Comparison of ENCODE assay signal across 12 mouse cellular contexts in the genomic region with DNA sequence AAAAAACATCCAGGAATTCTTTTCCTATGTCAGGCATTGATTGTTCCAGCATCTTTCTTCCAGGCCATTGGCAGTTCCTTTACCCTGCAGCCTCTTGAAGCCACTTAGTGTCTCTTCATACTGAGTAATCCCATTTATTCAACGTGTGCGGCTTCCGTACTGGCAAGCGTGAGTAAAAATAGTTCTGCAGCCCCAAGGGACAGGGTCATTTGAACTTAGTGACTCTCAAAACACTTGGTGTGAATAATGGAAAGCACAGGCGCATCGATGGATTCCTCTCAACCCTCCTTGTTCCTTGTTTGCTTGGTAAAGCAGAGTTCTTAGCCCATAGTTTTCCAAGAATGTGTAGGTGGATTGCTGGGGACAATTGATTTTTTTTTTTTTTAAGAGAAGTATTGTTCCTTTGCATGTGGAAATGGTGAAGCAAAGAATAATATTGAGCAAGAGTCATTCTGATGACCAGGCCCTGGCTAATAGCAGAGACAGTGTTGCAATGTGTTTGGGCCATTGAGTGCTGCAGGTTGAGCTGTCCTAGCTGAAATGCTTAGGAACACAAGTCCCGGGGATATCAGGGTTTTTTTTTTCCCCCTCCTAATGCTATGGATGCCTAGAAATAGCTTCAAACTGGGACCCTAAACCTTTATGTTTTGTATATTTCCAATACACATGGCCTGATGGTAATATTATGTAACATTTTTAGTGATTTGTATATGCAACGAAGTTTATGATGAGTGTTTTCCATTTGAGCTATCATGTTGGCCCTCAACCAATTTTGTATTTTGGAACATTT.
DNase-seq lines count a peak whose midpoint lies in the region; ATAC-seq lines count a peak whose summit lies in the region.
"Had no signal": no experiment of that assay in that cellular context is flagged by ENCODE, and none has a peak within 500 bp of the region (broad histone marks: within the 10 kb centered on the region; RNA-seq: fewer than 3 reads in every experiment).

No protein-coding gene starts in this region.

- H3K4me2 ChIP-seq in embryonic facial prominence, embryonic 11.5 days (ENCODE audit: low read depth, low read length): no peak overlapping the region
- H3K4me2 ChIP-seq: embryonic facial prominence, embryonic 15.5 days; kidney, embryonic 15.5 days had no signal

- 40% methylated on average over 8 of the region's 8 CpGs for WGBS in embryonic facial prominence, embryonic 11.5 days
- WGBS in embryonic facial prominence, embryonic 10.5 days: 38% methylated on average over 8 of the region's 8 CpGs

- DNase-seq in embryonic facial prominence, embryonic 11.5 days (ENCODE audit: low spot score): peak; percentile 4
- DNase-seq in embryonic facial prominence, embryonic 10.5 days (ENCODE audit: low spot score): no peak
- peak; percentile 17 for DNase-seq in lung, postnatal 25 days (ENCODE audit: low spot score)
- DNase-seq in lung, postnatal 14 days: no peak
- DNase-seq in gonadal fat pad, adult 2 months (ENCODE audit: low read depth): peak; percentile 96
- DNase-seq in mesoderm, embryonic 11.5 days (ENCODE audit: low read depth, low spot score): peak; percentile 61
- DNase-seq in yolk sac, embryonic 10.5 days (ENCODE audit: low spot score): no peak
- DNase-seq in thymus, postnatal 36 days: no peak
- DNase-seq: thymus, postnatal 4 days had no signal

- no peaks in the 10 kb centered on the region for H3K36me3 ChIP-seq in embryonic facial prominence, embryonic 11.5 days (replicated peaks; ENCODE audit: control insufficient read depth, insufficient read depth, low read depth, low read length)
- peaks cover 12% of the 10 kb centered on the region; the same call in 1 of the 2 replicates for H3K36me3 ChIP-seq in embryonic facial prominence, embryonic 10.5 days (replicated peaks)
- H3K36me3 ChIP-seq: embryonic facial prominence, embryonic 15.5 days; kidney, embryonic 15.5 days had no signal

- no peak for ATAC-seq in embryonic facial prominence, embryonic 11.5 days (replicated peaks; ENCODE audit: insufficient number of reproducible peaks, low FRiP score, low TSS enrichment, low read depth)

- no peak overlapping the region for H3K4me3 ChIP-seq in embryonic facial prominence, embryonic 11.5 days (ENCODE audit: low read depth, low read length)
- no peak overlapping the region for H3K4me3 ChIP-seq in embryonic facial prominence, embryonic 10.5 days
- H3K4me3 ChIP-seq: embryonic facial prominence, embryonic 15.5 days; kidney, embryonic 15.5 days had no signal

- H3K4me1 ChIP-seq in embryonic facial prominence, embryonic 11.5 days (ENCODE audit: control insufficient read depth, insufficient read depth, low read length): no peaks in the 10 kb centered on the region
- peaks cover 9% of the 10 kb centered on the region; the same call in 1 of the 2 replicates for H3K4me1 ChIP-seq in embryonic facial prominence, embryonic 10.5 days
- H3K4me1 ChIP-seq: embryonic facial prominence, embryonic 15.5 days; kidney, embryonic 15.5 days had no signal

- no peaks in the 10 kb centered on the region for H3K9me3 ChIP-seq in embryonic facial prominence, embryonic 11.5 days (replicated peaks; ENCODE audit: control insufficient read depth, low read length)
- H3K9me3 ChIP-seq in embryonic facial prominence, embryonic 10.5 days: no peaks in the 10 kb centered on the region
- H3K9me3 ChIP-seq: embryonic facial prominence, embryonic 15.5 days; kidney, embryonic 15.5 days had no signal

- no peak overlapping the region for H3K9ac ChIP-seq in embryonic facial prominence, embryonic 11.5 days (replicated peaks; ENCODE audit: low read length)
- H3K9ac ChIP-seq: embryonic facial prominence, embryonic 15.5 days; kidney, embryonic 15.5 days had no signal

- H3K27me3 ChIP-seq in embryonic facial prominence, embryonic 11.5 days (ENCODE audit: control insufficient read depth, insufficient read depth, low read length): no peaks in the 10 kb centered on the region
- no peaks in the 10 kb centered on the region for H3K27me3 ChIP-seq in embryonic facial prominence, embryonic 10.5 days (replicated peaks; ENCODE audit: low read depth, poor library complexity, severe bottlenecking)
- H3K27me3 ChIP-seq: embryonic facial prominence, embryonic 15.5 days; kidney, embryonic 15.5 days had no signal

- H3K27ac ChIP-seq in embryonic facial prominence, embryonic 11.5 days (replicated peaks; ENCODE audit: low read depth, low read length): no peak overlapping the region
- no peak overlapping the region for H3K27ac ChIP-seq in embryonic facial prominence, embryonic 10.5 days (replicated peaks)
- H3K27ac ChIP-seq: embryonic facial prominence, embryonic 15.5 days; kidney, embryonic 15.5 days; macrophage had no signal

Comparison
In these comparisons a context has a peak if more than half of its experiments do, and no peak if none do; other contexts are left out.
1. DNase-seq: peak in embryonic facial prominence, embryonic 11.5 days (single experiment), lung, postnatal 25 days (single experiment), gonadal fat pad, adult 2 months (single experiment) and mesoderm, embryonic 11.5 days (single experiment); none in embryonic facial prominence, embryonic 10.5 days (single experiment), lung, postnatal 14 days (single experiment), yolk sac, embryonic 10.5 days (single experiment) and thymus, postnatal 36 days (0 of 2).